Mouse (Mus musculus) gastrocnemius, adult 8-10 months (tissue): ENCODE data around the gene Inhba. TPM values are rescaled to one million over a fixed set of nuclear protein-coding genes. Genes with fewer than 3 reads are reported as not detected.

Experiments used
- DNase-seq, 2 experiments: peaks; one replicate each; pipeline ENCODE4 v3.0.0; 2022; ENCODE audit warnings: low spot score in 2 of 2
- total RNA-seq, 4 experiments: library from RNA; stranded (reverse); gene quantifications; 2 replicates each; pipeline ENCODE4 v1.2.4; 2022

The Inhba gene
- 1 to 10 TPM in 3 of 4 experiments, under 1 TPM in 1; 0.94 to 1.4 (median 1.3) TPM for total RNA-seq

DNA sequence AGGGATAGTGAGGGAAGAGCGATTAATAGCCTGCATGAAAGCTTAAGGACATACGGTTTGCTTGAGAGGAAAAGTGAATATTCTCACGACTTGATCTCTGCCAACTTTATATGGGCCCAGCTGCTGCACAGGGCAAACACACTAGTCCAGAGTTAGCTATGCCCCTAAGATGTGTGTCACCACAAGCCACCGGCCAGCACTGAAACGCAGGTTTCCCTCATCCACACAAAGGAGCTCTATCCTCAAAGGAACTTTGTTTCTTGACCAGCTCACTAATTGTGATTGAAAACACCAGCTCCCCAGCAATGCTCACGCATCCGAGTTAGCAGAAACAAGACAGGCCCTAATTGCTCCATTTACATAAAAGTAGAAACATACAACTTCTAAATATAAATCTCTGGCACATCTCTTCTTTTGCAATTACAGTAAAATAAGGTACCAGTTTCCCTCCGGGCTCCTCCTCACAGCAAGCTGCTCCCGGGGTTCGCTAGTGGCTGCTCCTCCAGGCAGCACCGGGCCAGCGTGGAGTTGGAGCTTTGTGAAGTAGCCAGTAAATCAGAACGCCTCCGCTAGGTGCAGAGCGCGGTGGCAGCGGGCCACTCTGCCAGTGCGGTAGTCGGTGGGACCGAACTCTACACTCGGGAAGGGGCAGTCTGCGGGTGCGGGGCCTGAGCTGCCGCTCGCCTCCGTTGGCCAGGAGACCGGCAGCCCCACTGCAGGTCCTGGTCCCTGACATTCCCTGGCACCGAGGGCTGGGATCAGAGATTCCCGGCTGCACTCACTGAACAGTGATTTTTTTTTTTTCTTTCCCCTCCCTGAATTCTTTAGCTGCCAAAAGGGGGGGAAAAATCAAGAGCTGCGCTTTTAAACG, at the start of gene Inhba:
Inhba (plus strand) TSS at position 480 of the 871 bp plus-strand sequence.
- DNase-seq = peak in 1 of 2 experiments; percentile 10

DNA sequence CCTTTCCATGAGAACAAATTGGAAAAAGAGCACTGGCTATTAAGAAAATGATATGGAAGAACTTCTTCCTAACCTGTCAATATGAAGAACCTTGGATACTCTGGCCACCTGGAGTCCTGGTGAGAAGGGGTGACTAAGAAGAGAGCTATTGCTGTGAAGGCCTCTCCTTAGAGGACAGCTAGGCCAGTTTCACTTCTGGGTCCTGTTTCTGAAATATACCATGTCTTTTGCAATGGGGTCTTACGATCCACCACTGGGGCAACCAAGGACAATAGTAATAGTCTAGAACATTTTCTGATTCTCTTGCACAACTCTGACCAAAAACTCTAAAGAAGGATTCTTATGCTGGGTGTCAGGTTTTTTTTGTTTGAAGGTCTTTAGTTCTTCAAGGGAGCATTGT, 35.1 kb upstream of the Inhba start:
- no peak for DNase-seq

DNA sequence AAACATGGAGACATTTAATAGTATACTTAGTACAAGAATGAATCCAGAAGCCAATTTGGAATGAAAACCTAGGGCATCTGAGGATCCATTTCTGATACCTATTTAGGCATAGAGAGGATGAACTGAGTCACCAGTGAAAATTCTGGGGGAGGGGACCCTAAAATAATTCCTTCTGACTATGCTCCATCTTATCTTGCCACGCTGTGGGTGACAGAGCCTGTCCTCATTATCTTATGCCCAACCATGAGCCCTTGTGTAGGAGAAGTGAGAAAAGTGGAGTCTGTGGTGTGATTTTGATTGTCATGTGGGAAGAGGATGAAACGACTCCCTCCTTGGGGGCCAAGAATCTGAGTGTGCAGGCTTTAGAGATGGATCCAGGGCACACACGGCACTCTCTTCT, 32.1 kb upstream of the Inhba start:
- no peak for DNase-seq

DNA sequence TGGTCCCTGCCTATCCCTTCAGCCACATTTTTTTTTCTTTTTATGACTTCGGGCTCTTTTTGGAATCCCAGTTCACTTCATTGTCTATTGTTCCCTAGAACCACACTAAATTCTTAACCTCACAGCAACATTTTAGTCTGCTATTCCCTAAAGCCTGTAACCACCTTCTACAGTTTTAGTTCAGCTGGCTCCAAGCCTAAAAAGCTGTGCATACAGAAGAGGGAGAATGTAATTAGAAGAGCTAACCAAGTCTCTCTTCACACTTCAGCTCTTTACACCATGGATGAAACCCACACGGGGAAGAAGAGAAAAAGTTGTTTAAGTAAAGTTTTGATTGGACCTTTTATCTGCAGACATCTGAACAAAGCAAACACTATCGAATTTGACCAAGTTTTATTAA, 29.6 kb upstream of the Inhba start:
- no peak for DNase-seq

GRCm38 (mm10) chr13:15985761-15986160, 25.9 kb upstream of the Inhba start:
- no peak for DNase-seq

DNA sequence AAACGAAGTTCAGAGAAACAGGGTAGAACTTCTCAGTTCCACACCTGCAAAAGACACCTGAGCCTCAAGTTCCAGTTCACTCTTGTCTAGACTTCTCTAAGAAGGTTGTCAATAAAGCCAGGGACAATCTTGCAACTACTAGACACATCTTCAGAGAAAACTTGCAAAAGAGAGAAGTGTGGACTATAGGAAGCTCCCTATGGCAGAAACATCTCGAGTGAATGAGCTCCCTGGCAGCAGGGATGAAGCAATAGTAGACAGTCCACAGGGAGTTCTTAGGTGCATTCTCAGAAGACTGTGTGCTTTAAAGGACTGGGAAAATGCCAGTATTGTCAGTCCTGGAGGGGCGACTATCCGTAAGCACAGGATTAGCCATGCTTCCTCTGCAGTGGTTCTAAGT, 25.5 kb upstream of the Inhba start:
- DNase-seq = no peak

DNA sequence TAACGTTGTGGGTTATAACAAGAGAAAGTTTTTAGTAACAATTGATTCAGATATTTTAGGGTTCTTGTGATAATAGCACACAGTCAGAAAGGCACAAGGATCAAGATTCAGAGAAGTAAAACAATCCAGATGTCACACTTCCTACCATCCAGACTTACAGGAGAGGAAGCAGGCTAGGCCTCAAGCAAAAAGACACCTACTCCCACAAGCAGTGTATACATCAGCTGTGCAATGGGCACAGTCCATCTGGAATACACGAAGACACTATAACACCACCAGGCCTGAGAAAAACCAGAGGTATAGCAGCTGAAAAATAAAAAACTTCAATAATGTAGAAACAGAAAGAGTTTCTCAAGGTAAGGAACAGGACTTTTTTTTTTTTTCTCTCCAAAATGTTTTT, 16.3 kb upstream of the Inhba start:
- no peak for DNase-seq

GRCm38 (mm10) chr13:16005517-16005916, 6.1 kb upstream of the Inhba start:
- no peak for DNase-seq

- no peak for DNase-seq
Measured at GRCm38 (mm10) chr13:16007748-16008147, 3.9 kb upstream of the Inhba start.

- DNase-seq = no peak
Measured at GRCm38 (mm10) chr13:16008348-16008747, 3.3 kb upstream of the Inhba start.

- DNase-seq = no peak
Measured at GRCm38 (mm10) chr13:16009766-16010465, 1.7 kb upstream of the Inhba start.

GRCm38 (mm10) chr13:16010586-16010985, 1.1 kb upstream of the Inhba start:
- DNase-seq = no peak

DNA sequence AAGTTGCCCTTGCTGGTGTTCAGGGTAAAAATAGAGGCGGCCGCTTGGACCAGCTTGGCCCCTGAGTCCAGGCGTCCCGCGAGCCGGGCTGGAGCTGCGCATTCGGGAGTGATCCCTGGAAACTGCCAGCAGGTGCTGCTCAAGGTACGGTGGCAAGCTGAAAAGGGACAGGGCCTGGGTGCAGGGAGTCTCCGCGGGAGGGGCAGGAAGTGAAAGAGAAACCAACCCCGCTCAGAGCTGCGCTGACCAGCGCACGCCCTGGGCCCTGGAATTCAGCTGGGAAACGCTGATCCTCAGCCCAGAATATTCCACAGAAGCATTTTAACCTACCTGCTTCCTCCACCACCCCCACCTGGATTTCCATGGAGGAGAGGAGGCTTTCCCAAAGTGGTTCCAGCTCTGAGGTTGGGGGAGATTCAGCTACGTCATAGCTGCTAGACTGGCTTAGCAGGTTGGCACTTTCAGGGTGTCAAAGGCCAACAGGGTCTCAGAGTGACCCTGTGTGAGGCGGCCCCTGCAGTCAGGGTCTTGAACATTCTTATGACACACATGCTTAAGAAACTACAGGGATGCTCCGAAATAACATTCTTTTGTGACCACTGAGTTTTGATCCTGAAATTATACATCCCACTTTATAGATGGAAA, 714 bp downstream of the Inhba start:
- peak; percentile 26 to 36 for DNase-seq

DNA sequence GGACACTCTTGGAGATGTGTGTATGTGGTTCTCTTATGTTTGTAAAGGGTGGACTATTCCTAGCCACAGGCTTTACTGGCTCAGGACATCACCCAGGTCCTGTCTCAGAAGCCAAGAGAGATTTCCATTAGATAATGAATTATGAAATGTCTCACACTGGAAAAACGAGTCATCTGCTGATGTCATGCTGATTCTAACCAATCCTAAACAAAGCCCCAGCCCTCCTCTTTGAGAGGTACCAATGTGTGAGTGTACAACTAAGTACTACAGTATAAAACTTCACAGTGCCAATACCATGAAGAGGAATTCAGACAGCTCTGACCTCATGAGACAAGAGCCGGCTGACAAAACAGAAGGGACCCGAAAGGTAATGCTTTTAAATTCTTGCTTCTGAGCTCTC, 2.5 kb downstream of the Inhba start:
- no peak for DNase-seq

DNA sequence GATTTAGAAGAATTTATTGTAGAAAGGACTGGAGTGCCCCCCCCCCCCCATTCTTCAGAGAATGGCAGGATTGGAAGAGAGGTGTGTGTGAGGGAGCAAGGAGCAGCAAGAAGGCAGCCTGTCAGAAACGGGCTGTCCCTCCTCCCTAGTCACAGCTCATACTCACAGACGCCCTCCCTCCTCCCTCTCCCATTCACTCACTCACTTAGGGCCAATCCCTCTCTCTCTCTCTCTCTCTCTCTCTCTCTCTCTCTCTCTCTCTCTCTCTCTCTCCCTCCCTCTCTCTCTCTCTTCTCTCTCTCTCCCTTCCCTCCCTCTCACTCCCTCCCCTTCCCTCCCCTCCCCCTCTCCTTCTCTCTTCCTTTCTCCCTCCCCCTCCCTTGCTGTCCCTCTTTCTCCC, 4.9 kb downstream of the Inhba start:
- no peak for DNase-seq

DNA sequence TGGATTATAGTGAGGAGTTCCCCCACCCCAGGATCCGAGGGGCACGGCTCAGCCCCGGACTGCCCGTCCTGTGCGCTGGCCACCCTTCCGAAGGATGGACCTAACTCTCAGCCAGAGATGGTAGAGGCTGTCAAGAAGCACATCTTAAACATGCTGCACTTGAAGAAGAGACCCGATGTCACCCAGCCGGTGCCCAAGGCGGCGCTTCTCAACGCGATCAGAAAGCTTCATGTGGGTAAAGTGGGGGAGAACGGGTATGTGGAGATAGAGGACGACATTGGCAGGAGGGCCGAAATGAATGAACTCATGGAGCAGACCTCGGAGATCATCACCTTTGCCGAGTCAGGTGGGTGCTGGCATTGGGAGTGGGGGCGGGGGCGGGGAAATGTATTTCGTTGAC, 5.7 kb downstream of the Inhba start:
- DNase-seq = no peak

- DNase-seq = no peak
Measured at GRCm38 (mm10) chr13:16017777-16018176, 6.1 kb downstream of the Inhba start.

GRCm38 (mm10) chr13:16018807-16019510, 7.3 kb downstream of the Inhba start:
- no peak for DNase-seq

- no peak for DNase-seq
Measured at GRCm38 (mm10) chr13:16020659-16021058, 9.0 kb downstream of the Inhba start.

- no peak for DNase-seq
Measured at GRCm38 (mm10) chr13:16021181-16021580, 9.5 kb downstream of the Inhba start.

GRCm38 (mm10) chr13:16021849-16022248, 10.2 kb downstream of the Inhba start:
- no peak for DNase-seq

DNA sequence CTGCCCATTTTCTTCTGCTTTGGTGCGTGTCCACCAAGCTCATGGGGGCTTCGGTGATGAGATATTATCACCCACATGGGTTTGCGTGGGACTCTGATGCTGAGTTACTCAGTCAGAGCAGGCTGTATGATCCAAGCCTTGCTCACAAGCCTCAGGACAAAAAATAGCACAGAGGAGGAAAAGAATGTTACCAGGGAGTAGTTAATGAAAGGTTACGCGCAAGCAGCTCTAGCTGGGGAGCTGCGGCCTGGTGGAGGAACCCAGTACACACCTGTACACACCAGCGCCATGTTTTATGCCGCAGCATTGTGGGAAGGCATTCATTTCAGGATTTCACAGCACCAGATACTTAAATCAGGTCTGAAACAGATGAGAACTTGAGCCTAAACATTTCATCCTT, 10.9 kb downstream of the Inhba start:
- no peak for DNase-seq
